Mouse (Mus musculus): ENCODE measurements around the gene Arhgap8.

- TF ChIP-seq POLR2A (IDR thresholded peaks at IDR 0.05; ENCODE audit: control insufficient read depth, extremely low read depth, insufficient read depth, low read length, poor library complexity) = no peak
- no peak for TF ChIP-seq CTCF (IDR thresholded peaks at IDR 0.05; ENCODE audit: borderline replicate concordance, control insufficient read depth, extremely low read depth, insufficient read depth, low read length, poor library complexity)
Observed at GRCm38 (mm10) chr15:84712566-84713405, 7.1 kb upstream of the Arhgap8 start.

Data from thymus, adult 2 months (tissue).